In the genomic region with DNA sequence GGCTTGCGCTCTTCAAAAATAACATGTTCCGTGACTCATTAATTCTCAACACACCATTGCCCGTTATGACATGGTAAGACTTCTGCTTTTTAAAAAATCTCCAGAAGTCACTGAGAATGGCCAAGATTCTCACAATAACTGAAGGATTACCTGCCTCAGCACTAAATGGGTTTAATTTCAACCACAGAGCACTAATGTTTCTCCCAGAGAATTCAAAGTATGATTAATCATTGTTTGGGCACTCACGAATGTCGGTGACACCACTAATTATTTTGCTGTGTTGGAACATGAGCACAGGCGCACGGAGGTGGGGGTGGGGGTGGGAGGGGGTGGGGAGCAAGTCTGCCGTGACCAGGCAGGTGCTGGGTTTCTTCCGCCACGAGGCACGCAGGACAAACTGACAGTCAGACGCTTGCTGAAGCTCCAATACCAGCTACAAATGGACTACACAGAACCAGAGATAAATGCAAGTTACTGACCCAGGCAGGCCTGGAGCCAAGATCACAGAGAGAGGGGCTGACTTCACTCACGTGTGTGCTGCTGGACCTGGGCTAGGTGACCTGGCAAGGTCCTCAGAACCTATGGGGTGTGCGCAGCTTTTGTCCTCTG, we compare ENCODE assay signal across 15 mouse cellular contexts.
A peak's percentile ranks its signal among the peaks of the same experiment; 100 is the strongest.
DNase-seq lines count a peak whose midpoint lies in the region; ATAC-seq lines count a peak whose summit lies in the region.
"Had no signal": no experiment of that assay in that cellular context is flagged by ENCODE, and none has a peak within 500 bp of the region (broad histone marks: within the 10 kb centered on the region; RNA-seq: fewer than 3 reads in every experiment).

No protein-coding gene starts in this region.

- H3K4me1 ChIP-seq in hindbrain, embryonic 13.5 days (replicated peaks): peaks cover 37% of the 10 kb centered on the region
- peaks cover 3% of the 10 kb centered on the region; the same call in 1 of the 2 replicates for H3K4me1 ChIP-seq in hindbrain, embryonic 11.5 days (replicated peaks; ENCODE audit: control insufficient read depth, insufficient read depth, low read length)
- peaks cover 41% of the 10 kb centered on the region for H3K4me1 ChIP-seq in limb, embryonic 10.5 days

- peak overlapping the region; percentile 21; the same call in 1 of the 2 replicates for H3K4me2 ChIP-seq in hindbrain, embryonic 13.5 days
- H3K4me2 ChIP-seq in hindbrain, embryonic 11.5 days (replicated peaks; ENCODE audit: low read depth, low read length): no peak overlapping the region
- H3K4me2 ChIP-seq: forebrain, embryonic 12.5 days; heart, embryonic 12.5 days; limb, embryonic 15.5 days had no signal

- H3K27ac ChIP-seq in hindbrain, embryonic 13.5 days: peak overlapping the region; percentile 78
- H3K27ac ChIP-seq in hindbrain, embryonic 11.5 days (ENCODE audit: low read depth, low read length): no peak overlapping the region
- H3K27ac ChIP-seq in limb, embryonic 10.5 days: peak overlapping the region; percentile 70
- H3K27ac ChIP-seq: forebrain, embryonic 12.5 days; limb, embryonic 15.5 days had no signal

- H3K9ac ChIP-seq in hindbrain, embryonic 13.5 days: no peak overlapping the region; the same call in 1 of the 2 replicates
- no peak overlapping the region for H3K9ac ChIP-seq in hindbrain, embryonic 11.5 days (ENCODE audit: low read depth, low read length)
- H3K9ac ChIP-seq: forebrain, embryonic 12.5 days; heart, embryonic 12.5 days; limb, embryonic 15.5 days had no signal

- no peaks in the 10 kb centered on the region for H3K27me3 ChIP-seq in hindbrain, embryonic 13.5 days
- H3K27me3 ChIP-seq in hindbrain, embryonic 11.5 days (ENCODE audit: control insufficient read depth, insufficient read depth, low read length): no peaks in the 10 kb centered on the region
- no peaks in the 10 kb centered on the region for H3K27me3 ChIP-seq in limb, embryonic 10.5 days (ENCODE audit: low read depth, poor library complexity, severe bottlenecking)
- H3K27me3 ChIP-seq: forebrain, embryonic 12.5 days; heart, embryonic 12.5 days; limb, embryonic 15.5 days had no signal

- H3K36me3 ChIP-seq in hindbrain, embryonic 13.5 days: no peaks in the 10 kb centered on the region
- no peaks in the 10 kb centered on the region for H3K36me3 ChIP-seq in hindbrain, embryonic 11.5 days (ENCODE audit: control insufficient read depth, insufficient read depth, low read length)
- no peaks in the 10 kb centered on the region for H3K36me3 ChIP-seq in limb, embryonic 10.5 days
- H3K36me3 ChIP-seq: forebrain, embryonic 12.5 days; heart, embryonic 12.5 days; limb, embryonic 15.5 days had no signal

- no peak overlapping the region for H3K4me3 ChIP-seq in hindbrain, embryonic 13.5 days
- no peak overlapping the region for H3K4me3 ChIP-seq in hindbrain, embryonic 11.5 days (ENCODE audit: low read depth, low read length)
- H3K4me3 ChIP-seq in limb, embryonic 10.5 days: no peak overlapping the region
- H3K4me3 ChIP-seq: forebrain, embryonic 12.5 days; heart, embryonic 12.5 days; limb, embryonic 15.5 days had no signal

- WGBS in hindbrain, embryonic 13.5 days: 51% methylated on average over 14 of the region's 14 CpGs
- WGBS in hindbrain, embryonic 11.5 days: 61% methylated on average over 14 of the region's 14 CpGs
- 56% methylated on average over 14 of the region's 14 CpGs for WGBS in limb, embryonic 10.5 days

- no peaks in the 10 kb centered on the region for H3K9me3 ChIP-seq in hindbrain, embryonic 13.5 days
- no peaks in the 10 kb centered on the region for H3K9me3 ChIP-seq in hindbrain, embryonic 11.5 days (ENCODE audit: control insufficient read depth, low read length)
- no peaks in the 10 kb centered on the region for H3K9me3 ChIP-seq in limb, embryonic 10.5 days (replicated peaks)
- H3K9me3 ChIP-seq: forebrain, embryonic 12.5 days; limb, embryonic 15.5 days had no signal

- no peak for DNase-seq in hindbrain, embryonic 11.5 days (ENCODE audit: low spot score)
- DNase-seq in Muller cell, postnatal 12 days (ENCODE audit: inconsistent ontology term): peak; percentile 56
- peak; percentile 80 for DNase-seq in kidney, adult 11 months
- no peak for DNase-seq in limb, embryonic 10.5 days (ENCODE audit: low spot score)
- no peak for DNase-seq in ovary, postnatal 10 days (ENCODE audit: low spot score)
- DNase-seq in layer of hippocampus, adult 11-12 months (ENCODE audit: low spot score): no peak
- DNase-seq: midbrain, embryonic 14.5 days; thymus, adult 2 months had no signal

- no peak for ATAC-seq in hindbrain, embryonic 13.5 days (ENCODE audit: low FRiP score)
- ATAC-seq in hindbrain, embryonic 11.5 days (ENCODE audit: low FRiP score): no peak
- ATAC-seq in erythroid progenitor cell, adult 5-6 weeks (replicated peaks; ENCODE audit: low FRiP score, poor library complexity, severe bottlenecking): no peak
- ATAC-seq: activated CD4-positive, CD25-positive, alpha-beta regulatory T cell, adult 4 months; intestine, postnatal 0 days had no signal

Comparison
In these comparisons a context has a peak if more than half of its experiments do, and no peak if none do; other contexts are left out.
1. DNase-seq: peak in Muller cell, postnatal 12 days (single experiment) and kidney, adult 11 months (single experiment); none in hindbrain, embryonic 11.5 days (single experiment), limb, embryonic 10.5 days (single experiment), ovary, postnatal 10 days (single experiment) and layer of hippocampus, adult 11-12 months (single experiment).